Mouse (Mus musculus): ENCODE data around the gene Sox12.

- TF ChIP-seq POLR2A (IDR thresholded peaks at IDR 0.05; ENCODE audit: extremely low read depth, insufficient read depth, low read length) (no peak), CTCF (IDR thresholded peaks at IDR 0.05; ENCODE audit: extremely low read depth, insufficient read depth, low read length) (peak; percentile 74)
Measured at GRCm38 (mm10) chr2:152363245-152364147, 34.4 kb downstream of the Sox12 start.

Measured in cortical plate, adult 2 months (tissue).